Mouse (Mus musculus) stomach, postnatal 0 days (tissue): ENCODE data around the gene Skap2.

ENCODE experiments used
- CTCF ChIP-seq: IDR thresholded peaks from 2 replicates; pipeline ENCODE4 v1.5.1; 2016; ENCODE audit warnings: antibody characterized with exemption, low read depth, mild to moderate bottlenecking, moderate library complexity
- EP300 ChIP-seq: optimal IDR thresholded peaks from 2 replicates; pipeline ENCODE3; 2016; ENCODE audit warnings: antibody characterized with exemption

GRCm38 (mm10) chr6:51921831-51922230 is 90.5 kb downstream of the Skap2 start:
- TF ChIP-seq CTCF: no peak
- no peak for TF ChIP-seq EP300
